1 mouse cellular context compared by ENCODE assay signal in the genomic region with DNA sequence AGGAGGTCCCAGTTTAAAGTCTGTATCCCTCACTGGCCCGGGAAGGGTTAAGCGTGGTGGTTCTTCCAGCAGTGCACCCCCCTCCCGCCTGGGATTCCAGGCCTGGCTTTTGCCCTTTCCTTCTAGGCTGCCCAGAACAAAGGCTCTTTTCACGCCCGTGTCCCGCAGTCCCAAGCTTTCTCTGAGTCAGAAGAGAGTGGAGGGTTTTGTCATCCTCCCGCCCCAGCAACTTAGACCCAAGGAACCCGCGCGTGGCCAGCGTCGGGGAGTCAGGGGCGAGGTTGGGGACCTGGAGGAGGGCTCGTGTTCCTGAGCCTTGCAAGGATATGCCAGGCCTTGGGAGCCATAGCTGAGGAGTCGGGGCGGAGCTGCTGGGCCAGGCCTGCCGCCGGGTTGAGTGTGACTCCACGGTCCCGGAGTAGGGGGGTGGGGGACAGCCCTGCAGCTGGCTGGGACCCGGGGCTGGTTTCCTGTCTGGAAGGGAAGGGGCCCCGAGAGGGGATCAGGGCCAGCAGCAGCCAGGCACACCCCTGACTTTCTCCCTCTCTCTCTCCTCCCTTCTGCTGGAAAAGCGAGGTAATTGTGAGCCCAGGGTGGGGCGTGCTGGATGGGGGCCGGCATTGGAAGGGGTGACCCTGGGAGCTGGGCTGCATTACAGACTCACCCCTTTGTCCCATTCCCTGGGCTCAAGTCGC.
A peak's percentile ranks its signal among the peaks of the same experiment; 100 is the strongest.
TF ChIP-seq lines count a peak whose summit lies in the region.

No protein-coding gene starts in this region.

TF ChIP-seq in MEL, 35 proteins besides CTCF, POLR2A, EP300 and RAD21 (continued from another document):
- TF ChIP-seq HCFC1 (IDR thresholded peaks at IDR 0.05; ENCODE audit: low read depth, low read length) = peak; percentile 50; the same call in 1 of the 2 replicates
- 0 out of 2 replicates have a peak, but pooled peaks have one; percentile 57 for TF ChIP-seq UBTF (IDR thresholded peaks at IDR 0.05; ENCODE audit: borderline replicate concordance, insufficient read depth, low read depth, low read length)
- TF ChIP-seq TCF12 (IDR thresholded peaks at IDR 0.05; ENCODE audit: low read depth, low read length) = peak; percentile 20; the same call in 1 of the 2 replicates
